Mouse (Mus musculus): Measurements from ENCODE around the gene Rab11fip5.
A peak's percentile ranks its signal among the peaks of the same experiment; 100 is the strongest.

Rab11fip5 gene

DNA sequence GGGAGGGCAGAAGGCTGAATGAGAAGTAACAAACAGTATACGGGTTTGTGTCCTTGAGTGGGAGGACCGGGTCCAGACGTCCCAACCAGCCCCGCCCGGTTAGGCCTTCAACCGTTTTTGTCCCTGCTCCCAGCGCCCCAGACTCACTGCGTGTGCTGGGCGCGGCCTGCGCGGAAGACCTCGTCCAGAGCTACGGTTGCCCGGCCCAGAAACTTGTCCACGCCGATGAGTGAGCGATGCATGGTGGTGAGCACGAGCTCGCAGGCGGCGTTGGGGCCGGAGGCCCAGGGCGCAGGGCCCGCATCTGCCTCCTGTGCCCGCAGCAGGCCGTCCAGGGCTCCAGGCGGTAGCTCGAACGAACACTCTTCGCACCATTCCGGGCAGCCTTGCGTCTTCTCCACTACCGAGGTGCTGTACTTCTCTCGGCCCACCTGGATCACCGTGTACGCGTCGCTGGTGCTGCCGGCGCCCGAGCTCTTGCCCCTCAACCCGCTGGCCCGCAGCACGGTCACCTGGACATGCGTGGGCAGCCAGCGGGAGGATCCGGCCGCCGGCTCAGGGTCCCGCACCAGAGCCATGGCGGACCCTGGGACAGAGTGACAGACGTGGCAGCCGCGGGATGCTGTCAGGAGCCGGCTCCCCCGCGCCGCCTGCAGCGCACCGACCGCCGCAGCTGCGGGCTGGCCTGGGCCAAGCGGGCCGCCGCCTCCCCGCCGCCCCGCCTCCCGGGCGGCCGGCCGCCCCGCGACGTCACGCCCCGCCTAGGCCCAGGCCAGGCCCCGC is at the start of gene Rab11fip5:
Gene Rab11fip5 (minus strand): TSS at position 684 of the 783 bp plus-strand sequence.
- DNase-seq (ENCODE audit: extremely low read depth, low read depth): no peak

DNA sequence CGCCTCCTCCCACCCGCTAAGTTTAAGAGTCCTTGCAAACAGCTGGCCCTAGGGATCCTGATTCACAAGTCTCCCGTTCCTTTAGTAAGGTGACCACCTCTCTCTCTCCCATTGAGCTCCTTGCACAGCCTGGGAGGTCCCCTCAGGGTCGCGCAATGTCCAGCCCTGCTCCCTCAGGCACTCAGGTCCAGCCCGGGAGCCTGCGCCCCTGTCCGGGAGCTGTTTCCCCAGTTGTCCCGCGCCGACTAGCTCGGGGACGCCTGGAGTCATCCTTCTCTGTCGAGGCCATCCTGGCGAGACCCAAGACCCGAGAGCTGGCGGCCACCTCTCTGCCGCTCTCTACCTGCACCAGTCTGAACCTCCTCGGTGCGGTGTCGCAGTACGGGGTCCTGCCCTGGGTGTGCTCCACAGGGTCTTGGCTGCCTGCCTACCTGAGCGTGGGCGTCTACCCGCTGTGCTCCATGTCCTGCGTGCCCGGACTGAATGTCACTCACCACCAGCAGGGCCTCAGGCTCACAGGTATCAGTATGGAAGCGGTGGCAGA is 49.5 kb upstream of the Rab11fip5 start, which contains the start of gene Noto:
Gene Noto (plus strand): TSS at position 51 of the 544 bp plus-strand sequence.
- DNase-seq (ENCODE audit: extremely low read depth, low read depth): no peak

DNA sequence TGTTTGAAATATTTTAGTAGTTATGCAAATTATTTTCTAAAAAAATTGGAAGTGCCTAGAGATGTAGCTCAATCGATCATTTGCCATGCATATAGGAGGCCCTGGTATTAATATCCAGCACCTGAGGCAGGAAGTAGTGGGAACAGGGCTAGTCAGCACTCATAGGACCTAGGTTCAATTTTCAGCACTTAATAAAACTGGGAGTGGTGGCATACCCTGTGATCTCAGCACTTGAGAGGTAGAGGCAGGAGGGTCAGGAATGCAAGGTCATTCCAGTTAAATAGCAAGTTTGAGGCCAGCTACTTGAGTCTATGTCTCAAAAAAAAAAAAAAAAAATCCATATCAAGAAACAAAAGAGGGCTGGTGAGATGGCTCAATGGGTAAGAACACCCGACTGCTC is 44.7 kb upstream of the Rab11fip5 start:
- DNase-seq (ENCODE audit: extremely low read depth, low read depth): no peak

DNA sequence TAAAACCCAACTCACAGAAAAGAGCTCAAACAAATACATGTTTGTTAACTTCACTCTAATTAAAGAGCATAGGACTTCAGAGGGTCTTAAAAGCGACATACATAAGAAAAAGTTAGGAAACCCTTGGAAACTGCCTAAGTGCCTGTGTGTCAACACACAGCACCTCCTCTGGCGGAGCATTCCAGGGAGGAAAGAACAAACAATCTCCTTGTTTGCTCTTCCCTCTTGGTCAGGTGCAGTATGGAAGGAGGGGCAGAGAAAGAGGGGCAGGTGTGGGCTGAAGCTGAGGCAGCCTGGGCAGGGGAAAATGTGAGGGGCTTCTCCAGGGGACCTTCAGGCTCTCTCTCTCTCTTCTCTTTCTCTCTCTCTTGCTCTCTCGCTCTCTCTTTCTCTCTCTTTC is 41.4 kb upstream of the Rab11fip5 start:
- DNase-seq (ENCODE audit: extremely low read depth, low read depth): no peak

DNA sequence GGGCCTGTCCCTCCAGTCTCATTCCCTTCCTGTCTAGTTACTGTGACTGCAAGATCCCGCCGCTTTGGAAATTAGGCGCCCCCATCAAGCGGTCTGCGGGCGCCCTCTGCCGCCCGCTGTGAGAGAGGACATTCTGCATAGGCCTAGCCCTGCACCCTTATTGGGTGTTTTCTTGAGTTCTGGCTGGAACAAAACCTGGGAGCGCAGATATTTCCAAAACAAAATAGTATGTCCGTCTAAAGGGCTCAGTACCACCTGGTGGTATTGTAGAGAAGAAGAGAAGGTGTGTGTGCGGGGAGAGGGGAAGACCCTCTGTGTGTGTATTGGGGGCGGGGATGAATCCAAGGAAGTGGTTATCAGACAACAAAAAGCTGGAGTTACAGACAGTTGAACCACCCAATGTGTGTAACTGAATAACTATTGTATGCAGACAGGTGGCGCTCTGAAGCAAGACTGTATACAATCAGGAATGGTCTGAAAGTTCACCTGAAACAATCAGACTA is 36.4 kb upstream of the Rab11fip5 start:
- peak; percentile 66 for DNase-seq (ENCODE audit: extremely low read depth, low read depth)

DNA sequence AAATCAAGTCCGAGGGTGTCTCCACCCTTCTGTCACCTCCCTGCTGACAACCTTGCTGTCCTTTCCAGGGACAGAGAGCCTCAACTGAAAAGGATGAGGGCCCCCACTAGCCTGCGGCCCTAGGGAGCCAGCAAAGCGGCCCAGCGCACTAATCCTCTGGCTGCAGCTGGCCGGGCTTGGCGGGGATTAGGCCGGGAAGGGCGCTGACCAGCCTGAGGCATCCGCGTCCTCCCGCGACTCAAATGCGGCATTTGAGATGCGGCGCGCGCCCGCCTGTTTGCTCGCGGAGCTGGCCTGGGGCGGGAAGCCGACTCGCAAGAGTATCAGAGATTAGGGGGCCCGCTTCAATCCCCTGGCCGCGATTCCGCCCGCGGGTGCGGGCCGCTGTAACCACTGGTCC is 34.6 kb upstream of the Rab11fip5 start:
- DNase-seq (ENCODE audit: extremely low read depth, low read depth): no peak

DNA sequence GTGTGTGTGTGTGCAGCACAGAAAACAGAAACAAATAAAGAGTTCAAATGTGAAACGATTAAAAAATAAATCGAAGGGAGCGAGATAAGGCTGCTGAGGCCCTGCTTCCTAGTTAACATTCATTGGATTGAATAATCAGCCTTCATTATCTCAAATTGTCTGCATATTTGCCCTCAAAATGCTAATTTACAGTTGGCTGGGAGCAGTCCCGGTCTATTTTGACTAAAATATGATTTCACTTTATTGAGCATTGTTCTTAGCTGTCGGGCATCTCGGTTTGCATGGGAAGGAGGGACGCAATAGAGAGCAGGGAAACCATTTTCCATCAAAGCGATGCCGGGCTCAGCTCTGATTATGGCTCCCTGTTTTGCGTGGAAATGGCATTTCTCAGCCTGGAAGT is 28.6 kb upstream of the Rab11fip5 start:
- DNase-seq (ENCODE audit: extremely low read depth, low read depth): no peak

DNA sequence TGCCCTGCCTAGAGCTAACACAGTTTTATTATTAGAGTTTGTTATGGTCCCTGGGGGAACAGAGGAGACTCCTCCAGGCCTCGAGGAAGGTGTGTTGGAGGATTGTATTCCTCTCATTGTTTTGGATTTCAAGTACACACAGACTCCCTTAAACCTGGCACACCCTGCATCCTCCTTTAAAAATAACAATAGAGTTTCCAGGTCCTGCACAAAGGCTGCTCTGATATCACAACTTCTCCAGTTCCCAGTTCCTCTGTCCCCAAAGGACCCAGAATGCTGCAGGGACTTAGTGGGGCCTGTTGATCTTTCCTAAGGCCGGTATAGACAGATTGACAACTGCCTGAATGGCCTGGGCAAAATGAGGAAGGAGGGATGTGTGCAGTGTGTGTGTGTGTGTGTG is 28.2 kb upstream of the Rab11fip5 start:
- DNase-seq (ENCODE audit: extremely low read depth, low read depth): no peak

DNA sequence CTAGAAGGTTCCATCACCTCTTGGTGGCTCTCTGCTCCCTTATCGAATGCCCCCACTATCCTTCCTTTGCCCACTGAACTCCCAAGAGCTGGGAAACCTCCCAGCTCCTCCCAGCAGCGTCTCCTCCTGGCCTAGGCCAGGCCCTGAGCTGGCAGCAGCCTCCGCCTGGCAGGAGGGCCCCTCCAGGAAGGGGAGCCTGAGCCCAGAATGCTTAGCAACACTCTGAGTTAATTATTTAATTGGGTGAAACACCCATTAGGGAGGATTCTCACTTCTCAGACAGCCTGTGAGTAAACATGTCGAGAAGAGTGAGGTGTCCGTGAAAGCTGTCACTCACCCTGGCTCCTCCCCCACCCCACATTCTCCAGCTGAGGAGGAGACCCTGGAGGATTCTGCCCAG is 25.3 kb upstream of the Rab11fip5 start:
- no peak for DNase-seq (ENCODE audit: extremely low read depth, low read depth)

DNA sequence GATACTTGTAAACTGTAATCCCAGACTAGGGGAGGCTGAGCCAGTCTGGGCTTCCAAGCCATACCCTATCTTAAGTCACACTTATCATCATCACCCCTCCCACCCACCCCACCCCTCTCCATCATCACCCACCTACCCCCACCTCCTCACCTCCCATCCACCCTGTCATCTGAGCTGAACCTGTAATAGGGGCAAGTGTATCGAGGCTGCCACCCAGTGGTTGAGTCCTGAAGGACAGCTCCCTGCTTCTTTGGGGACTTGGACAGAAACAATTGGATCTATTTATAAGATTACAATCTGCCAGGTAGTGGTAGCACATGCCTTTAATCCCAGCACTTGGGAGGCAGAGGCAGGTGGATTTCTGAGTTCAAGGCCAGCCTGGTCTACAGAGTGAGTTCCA is 22.7 kb upstream of the Rab11fip5 start:
- DNase-seq (ENCODE audit: extremely low read depth, low read depth): no peak

DNA sequence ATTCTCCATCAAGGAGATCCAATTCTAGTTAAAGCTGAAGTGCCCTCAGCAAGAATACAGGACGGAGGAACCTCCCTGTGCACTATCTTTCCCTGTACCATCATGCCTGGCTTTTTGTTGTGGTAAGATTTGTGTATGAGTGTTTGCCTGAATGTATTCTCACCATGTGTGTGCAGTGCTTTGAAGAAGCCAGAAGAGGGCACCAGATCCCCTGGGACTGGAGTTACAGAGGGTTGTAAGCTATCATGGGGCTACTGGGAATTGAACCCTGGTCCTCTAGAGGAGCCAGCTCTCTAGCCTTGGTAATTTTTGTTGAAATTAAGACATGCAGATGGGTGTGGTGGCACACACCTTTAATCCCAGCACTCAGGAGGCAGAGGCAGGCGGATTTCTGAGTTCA is 20.9 kb upstream of the Rab11fip5 start:
- no peak for DNase-seq (ENCODE audit: extremely low read depth, low read depth)

DNA sequence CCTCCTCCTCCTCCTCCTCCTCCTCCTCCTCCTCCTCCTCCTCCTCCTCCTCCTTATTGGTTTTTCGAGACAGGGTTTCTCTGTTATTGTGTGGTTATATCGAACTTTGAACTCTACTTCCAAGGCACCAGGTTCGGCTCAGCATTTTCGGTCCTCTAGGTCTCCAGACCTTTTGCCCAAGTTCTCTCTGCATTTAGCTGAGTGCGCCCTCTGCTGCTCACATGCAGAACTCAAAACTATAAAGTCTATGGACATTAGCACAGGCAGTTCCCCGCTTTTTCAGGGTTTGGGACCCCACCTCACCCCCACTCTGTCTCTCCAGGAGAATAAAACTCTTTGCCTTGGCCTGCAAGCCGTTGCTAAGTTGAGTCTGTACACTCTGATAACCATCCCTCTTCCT is 17.4 kb upstream of the Rab11fip5 start:
- DNase-seq (ENCODE audit: extremely low read depth, low read depth): no peak

DNA sequence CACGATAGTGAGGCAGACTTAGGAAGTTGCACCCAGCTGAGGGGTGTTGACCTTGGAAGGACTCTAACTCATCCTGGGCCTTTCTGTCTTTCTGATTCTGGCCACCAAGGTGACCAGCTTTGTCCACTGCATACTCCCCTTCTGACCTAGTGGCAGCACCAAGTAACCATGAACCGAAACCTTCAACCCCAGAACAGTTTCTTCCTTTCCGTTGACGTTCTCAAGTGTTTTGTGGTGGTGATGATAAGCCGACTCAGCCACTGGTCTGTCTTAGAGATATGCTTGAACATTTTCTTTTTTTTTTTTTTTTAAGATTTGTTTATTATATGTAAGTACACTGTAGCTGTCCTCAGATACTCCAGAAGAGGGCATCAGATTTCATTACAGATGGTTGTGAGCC is 14.2 kb upstream of the Rab11fip5 start:
- DNase-seq (ENCODE audit: extremely low read depth, low read depth): peak; percentile 56

DNA sequence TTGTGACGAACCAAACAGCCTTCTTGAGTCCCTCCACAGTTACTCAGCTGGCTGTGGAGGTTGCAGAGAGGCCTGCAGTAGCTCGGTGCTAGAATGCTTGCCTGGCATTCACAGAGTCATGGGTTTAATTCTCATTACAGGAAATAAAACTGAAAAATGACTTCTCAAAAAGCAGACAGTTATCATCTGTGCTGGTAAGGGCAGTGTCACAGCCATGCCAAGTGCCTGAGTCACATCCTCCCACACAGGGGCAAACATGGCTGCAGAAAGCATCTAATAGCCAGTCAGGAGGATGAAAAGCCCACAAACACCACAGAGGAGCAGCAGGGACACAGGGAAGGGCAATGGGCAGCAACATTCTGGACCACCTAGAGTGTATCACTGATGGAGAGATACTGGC is 8.4 kb upstream of the Rab11fip5 start:
- DNase-seq (ENCODE audit: extremely low read depth, low read depth): no peak

DNA sequence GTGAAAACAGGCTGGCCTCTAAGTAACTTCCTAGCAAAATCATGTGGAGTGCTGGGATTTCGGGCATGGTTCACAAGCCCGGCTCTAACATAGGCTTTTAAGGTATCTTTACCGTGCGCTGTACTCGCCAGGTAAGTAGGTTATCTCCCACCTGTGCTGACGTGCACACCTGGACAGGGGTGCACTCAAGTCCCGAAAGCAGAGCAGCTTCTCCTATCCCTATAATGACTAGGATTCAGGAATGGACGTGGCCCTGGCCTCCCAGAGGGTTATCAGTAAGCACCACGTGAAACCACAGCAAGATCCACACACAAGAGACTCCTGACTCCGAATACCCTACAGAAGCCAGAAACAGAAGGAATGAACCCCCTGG is 7.2 kb upstream of the Rab11fip5 start:
- no peak for DNase-seq (ENCODE audit: extremely low read depth, low read depth)

DNA sequence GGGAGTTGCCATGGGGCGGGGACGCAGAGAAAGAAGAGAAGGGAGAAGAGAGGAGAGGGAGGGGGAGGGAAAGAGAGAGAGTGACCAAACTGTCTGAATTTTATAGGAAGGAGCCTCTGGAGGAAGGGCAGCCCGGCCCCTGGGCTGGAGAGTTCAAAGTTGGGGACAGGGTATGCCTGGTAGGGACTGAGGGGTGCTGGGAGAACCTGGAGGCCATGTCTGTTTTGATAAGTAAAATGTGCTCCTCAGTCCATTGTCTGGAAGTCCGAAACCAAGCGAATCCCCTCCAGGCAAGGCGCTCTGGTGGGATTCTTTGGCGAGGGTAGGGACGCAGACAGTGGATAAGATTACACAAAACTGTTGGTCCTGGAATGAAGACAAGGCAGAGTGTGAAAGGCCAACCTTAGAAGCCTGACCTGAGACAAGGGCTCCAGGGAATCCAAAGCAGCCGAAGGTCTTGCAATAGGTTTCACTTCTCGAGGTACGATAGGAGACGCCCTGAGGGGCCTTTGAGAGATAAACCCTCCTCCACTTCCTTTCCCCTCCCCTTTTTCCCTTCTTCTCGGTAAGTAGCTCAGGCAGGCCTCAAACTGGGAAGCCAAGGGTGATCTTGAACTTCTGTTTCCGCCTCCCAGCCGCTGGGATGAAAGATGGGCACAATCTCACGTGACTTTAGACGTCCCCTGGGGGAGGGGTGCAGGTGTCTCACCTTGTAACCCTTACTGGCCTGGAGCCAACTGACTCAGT is 6.6 kb upstream of the Rab11fip5 start:
- DNase-seq (ENCODE audit: extremely low read depth, low read depth): peak; percentile 74

DNA sequence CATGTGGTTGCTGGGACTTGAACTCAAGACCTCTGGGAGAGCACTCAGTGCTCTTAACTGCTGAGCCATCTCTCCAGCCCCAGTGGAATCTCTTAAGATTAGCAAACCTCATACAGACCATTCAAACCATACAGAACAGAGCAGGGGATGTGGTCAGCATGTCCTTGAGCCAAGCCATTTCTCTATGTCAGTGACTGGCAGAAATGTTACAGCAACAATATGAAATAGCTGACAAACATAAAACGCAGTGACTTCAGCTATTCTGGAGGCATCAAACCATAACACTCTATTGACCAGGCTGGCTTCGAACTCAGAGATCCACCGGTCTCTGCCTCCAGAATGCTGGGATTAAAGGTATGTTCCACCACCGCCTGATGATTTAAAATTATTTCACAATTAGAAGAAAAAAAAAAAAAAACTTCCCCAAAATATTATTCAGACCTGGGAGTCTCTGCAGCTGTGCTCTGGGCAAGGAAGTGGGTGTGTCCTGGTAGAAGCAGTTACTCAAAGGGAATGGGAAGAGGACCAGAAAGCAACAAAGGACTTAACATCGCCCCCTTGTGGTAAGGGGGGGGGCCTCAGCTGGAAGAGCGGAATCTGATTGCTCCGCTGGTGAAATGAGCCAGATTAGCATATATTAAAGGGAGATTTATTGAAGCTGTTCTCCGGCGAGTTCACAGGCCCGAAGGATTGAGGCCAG is 5.9 kb upstream of the Rab11fip5 start:
- peak; percentile 85 for DNase-seq (ENCODE audit: extremely low read depth, low read depth)

DNA sequence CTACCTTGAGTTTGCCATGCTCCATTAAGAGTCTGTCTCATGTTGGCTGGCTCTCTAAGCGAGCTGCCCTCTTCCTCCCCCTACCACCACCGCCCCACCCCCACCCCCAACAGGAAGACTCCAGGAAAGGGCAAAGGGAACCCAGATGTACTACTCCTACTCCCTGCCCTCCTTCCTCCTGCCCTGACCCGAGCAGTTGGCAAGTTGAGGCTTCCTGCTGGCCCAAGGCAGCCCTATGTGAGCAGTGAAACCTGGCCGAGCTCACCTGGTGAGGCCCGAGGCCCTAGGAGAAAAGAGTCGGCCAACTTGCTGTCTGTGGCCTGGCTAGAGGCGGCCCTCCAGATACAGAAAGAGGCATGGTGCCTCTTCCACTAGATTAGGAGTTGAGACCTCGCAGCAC is 4.2 kb upstream of the Rab11fip5 start:
- no peak for DNase-seq (ENCODE audit: extremely low read depth, low read depth)

DNA sequence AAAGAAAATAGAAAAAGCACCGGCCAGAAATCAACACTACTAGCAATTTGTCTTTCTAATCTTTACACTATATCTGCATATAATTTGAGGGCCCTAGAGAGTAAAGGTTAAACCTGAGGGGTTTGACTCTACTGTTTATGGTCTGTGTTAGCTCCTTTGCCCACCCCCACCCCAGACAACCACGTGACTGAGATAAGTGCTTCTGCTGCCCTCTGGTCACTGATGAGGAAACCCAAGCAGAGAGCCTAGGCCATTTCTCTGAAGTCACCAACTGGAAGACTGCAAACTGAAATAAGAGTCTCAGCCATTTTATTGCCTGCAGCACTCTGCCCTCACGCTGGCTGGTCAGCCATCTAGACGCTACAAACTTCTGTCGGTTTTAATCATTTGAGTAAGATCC is 3.4 kb upstream of the Rab11fip5 start:
- no peak for DNase-seq (ENCODE audit: extremely low read depth, low read depth)

DNA sequence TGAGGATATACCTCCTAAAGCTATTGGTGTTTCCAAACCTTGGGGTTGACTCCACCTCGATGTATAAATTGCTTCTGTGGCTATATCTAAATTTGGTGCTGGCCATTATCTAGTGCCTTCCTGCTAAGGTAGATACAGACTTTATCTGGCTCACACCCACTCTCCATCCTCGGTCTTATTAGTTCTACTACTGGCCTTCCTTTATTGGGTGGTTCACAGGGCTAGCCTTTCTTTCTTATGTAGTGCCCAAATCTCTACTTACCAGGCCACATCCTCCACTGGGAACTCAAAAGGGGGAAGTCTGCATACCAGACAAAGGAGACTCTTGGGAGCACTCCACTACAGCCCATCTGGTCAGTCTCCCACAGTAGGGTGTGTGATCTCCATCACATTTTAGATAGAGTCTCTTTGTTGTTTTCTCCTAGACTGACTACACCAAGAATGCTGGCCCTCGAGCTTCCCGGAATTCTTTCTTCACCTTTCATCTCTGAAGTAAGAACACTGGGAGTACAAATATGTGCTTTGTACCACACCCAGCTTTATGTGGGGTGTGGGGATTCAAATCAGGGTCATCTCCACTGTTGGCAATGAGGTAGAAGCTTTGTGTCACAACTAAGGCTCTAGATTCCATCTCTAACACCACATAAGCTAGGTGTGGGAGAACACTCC is 2.8 kb upstream of the Rab11fip5 start:
- DNase-seq (ENCODE audit: extremely low read depth, low read depth): peak; percentile 50

DNA sequence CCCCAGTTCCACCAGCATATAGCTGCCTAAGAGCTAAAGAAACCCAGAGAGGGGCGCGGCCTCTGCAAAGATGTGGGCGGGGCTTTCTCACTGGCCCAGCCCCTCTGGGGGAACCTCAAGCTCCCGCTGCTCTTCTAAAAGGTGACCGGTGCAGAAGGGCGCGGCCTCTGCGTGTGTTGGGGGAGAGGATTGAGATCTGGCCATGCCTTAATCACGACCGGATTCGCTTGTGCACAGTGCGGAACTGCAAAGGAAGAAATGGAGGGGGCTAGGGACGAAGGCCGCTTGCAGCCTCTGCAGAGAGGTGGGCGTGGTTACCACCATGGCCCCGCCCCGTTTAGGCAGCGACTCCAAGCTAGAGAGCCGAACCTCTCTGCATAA is 290 bp upstream of the Rab11fip5 start:
- DNase-seq (ENCODE audit: extremely low read depth, low read depth): peak; percentile 75

Measured in MEL-GATA-1-ER (cell line).